Mouse (Mus musculus) lung, postnatal 0 days (tissue): ENCODE data around the gene Lama4. TPM values are rescaled to one million over a fixed set of nuclear protein-coding genes. Genes with fewer than 3 reads are reported as not detected.
A peak's percentile ranks its signal among the peaks of the same experiment; 100 is the strongest.

Experiments used
- ATAC-seq: fragments of 200-750 bp; cut with Nextera tagmentation; 2 replicates; pipeline ENCODE4 v1.8.0; 2017; ENCODE audit warnings: moderate library complexity
- DNase-seq: peaks from one replicate; pipeline ENCODE4 v3.0.0-alpha.2; 2016; ENCODE audit warnings: low spot score
- H3K27ac ChIP-seq: fragments of 300-500 bp; sonication (generic); 2 replicates; pipeline ENCODE4 v1.5.1; 2014; ENCODE audit warnings: antibody characterized with exemption, mild to moderate bottlenecking, low read length, mixed read lengths
- H3K27me3 ChIP-seq: fragments of 300-500 bp; sonication (generic); replicated peaks from 2 replicates; pipeline ENCODE4 v1.6.1; 2014; ENCODE audit warnings: low read length, mixed read lengths; ENCODE audit not compliant: insufficient read depth
- H3K36me3 ChIP-seq: fragments of 300-500 bp; sonication (generic); 2 replicates; pipeline ENCODE4 v1.6.1; 2014; ENCODE audit warnings: low read length, mixed read lengths; ENCODE audit not compliant: insufficient read depth
- H3K4me1 ChIP-seq: fragments of 300-500 bp; sonication (generic); 2 replicates; pipeline ENCODE4 v1.6.1; 2014; ENCODE audit warnings: antibody characterized with exemption, low read depth, low read length, mixed read lengths; ENCODE audit not compliant: insufficient read depth
- H3K4me2 ChIP-seq: fragments of 300-500 bp; sonication (generic); replicated peaks from 2 replicates; pipeline ENCODE4 v1.6.1; 2014; ENCODE audit warnings: low read depth, mild to moderate bottlenecking, low read length, moderate library complexity, mixed read lengths
- H3K4me3 ChIP-seq: fragments of 300-500 bp; sonication (generic); 2 replicates; pipeline ENCODE4 v1.5.1; 2014; ENCODE audit warnings: low read depth, low read length
- H3K9ac ChIP-seq: fragments of 300-500 bp; sonication (generic); replicated peaks from 2 replicates; pipeline ENCODE4 v1.6.1; 2014; ENCODE audit warnings: low read depth, mild to moderate bottlenecking
- H3K9me3 ChIP-seq: fragments of 300-500 bp; sonication (generic); 2 replicates; pipeline ENCODE4 v1.6.1; 2016; ENCODE audit warnings: low read length, mixed read lengths
- CTCF ChIP-seq: IDR thresholded peaks from 2 replicates; pipeline ENCODE4 v1.5.1; 2016; ENCODE audit warnings: antibody characterized with exemption, mild to moderate bottlenecking
- EP300 ChIP-seq: IDR thresholded peaks from 2 replicates; pipeline ENCODE4 v1.6.1; 2016; ENCODE audit warnings: antibody characterized with exemption, mild to moderate bottlenecking, control low read depth
- WGBS: fragments of 180-500 bp; shearing (Covaris S2); extraction: QIAGEN DNeasy Blood & Tissue Kit; methylation state at CpG from one replicate; pipeline ENCODE4 v1.1.7; 2014; 5-methylcytosine and 5-hydroxymethylcytosine counted together
- polyA plus RNA-seq: library from polyadenylated mRNA; unstranded; fragments of >200 nt; fragmentation: Nextera tagmentation; extraction: Ambion mirVana; gene quantifications from 2 replicates; pipeline ENCODE4 v1.2.1, GENCODE M21; 2015

Lama4 gene
- polyA plus RNA-seq, 1 experiment from 2014 or later, result 73.6 TPM

DNA sequence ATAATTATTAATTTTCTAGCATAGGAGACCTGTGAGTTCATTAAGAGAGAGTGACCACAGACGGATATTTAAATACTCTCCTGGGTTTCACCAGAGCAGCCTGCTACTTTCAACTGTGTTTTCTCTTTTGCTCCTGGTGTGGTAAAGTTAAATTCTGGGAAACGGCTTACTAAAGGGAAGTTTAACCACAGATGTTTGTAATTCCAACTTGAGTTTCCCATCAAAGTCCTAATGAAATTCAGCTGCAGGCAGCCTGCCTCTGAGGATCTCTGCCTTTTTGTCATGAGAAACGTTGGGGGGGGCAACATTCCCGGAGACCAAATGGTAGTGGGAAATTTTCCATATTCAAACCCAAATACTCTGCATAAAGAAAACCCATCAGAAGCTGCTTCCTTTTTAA is 7.7 kb downstream of the Lama4 start:
- DNase-seq, result no peak
- H3K9me3 ChIP-seq, result no peaks in the 10 kb centered on the region
- H3K27me3 ChIP-seq, result no peaks in the 10 kb centered on the region
- H3K4me2 ChIP-seq, result no peak overlapping the region
- no peak overlapping the region for H3K9ac ChIP-seq
- H3K4me1 ChIP-seq, result peaks cover 11% of the 10 kb centered on the region
- TF ChIP-seq CTCF (no peak), EP300 (no peak)
- H3K27ac ChIP-seq, result no peak overlapping the region
- 41% methylated on average over 4 of the region's 4 CpGs for WGBS
- ATAC-seq, result no peak
- H3K36me3 ChIP-seq, result no peaks in the 10 kb centered on the region
- H3K4me3 ChIP-seq, result no peak overlapping the region

DNA sequence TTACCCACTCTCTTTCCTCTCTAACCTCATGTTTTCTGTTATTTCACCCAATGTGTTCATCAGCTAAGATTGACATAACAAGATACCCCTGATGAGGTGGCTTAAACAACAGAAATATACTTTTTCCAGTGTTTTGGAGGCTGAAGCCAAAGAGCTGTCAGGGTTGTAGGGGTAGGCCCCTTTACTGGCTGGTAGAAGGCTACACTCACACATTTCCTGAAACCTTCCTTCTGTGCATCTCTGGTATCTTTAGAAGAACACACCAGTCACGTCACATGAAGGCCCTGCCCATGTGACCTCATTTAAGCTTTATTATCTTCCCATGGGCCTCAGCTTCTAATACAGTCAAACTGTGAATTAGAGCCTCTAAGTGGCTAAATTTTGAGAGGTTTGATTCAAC is 12.9 kb downstream of the Lama4 start:
- Histone ChIP-seq H3K4me1 (peaks cover 4% of the 10 kb centered on the region; the same call in 1 of the 2 replicates), H3K9ac (no peak overlapping the region), H3K27me3 (no peaks in the 10 kb centered on the region), H3K4me3 (no peak overlapping the region), H3K9me3 (no peaks in the 10 kb centered on the region), H3K27ac (no peak overlapping the region), H3K36me3 (no peaks in the 10 kb centered on the region), H3K4me2 (no peak overlapping the region)
- 45% methylated on average over 1 of the region's 1 CpGs for WGBS
- TF ChIP-seq CTCF, result no peak
- no peak for TF ChIP-seq EP300
- DNase-seq (no peak), ATAC-seq (no peak)

DNA sequence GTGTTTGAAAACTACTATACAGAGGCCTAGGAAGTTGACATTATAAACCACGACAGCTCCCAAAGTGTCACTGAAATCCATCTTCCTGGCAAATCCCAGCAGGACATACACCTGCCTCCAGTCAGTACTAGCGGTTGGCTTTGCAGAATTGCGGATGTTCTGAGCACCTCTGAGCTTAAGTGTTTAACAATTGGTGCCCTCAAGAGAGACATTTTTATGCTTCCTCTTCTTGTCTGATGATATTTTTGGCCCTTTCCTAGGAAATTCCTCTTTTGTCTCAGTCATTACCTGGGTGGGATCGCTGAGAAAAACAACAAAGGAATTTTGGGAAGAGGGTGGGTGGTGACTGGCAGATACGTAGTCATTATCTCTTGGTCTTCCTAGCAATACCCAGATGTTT is 14.4 kb downstream of the Lama4 start:
- Histone ChIP-seq H3K9me3 (no peaks in the 10 kb centered on the region), H3K4me3 (no peak overlapping the region), H3K4me2 (no peak overlapping the region), H3K27me3 (no peaks in the 10 kb centered on the region), H3K27ac (no peak overlapping the region), H3K4me1 (peaks cover 13% of the 10 kb centered on the region; the same call in 1 of the 2 replicates), H3K36me3 (no peaks in the 10 kb centered on the region), H3K9ac (no peak overlapping the region)
- WGBS, result 62% methylated on average over 5 of the region's 5 CpGs
- DNase-seq, result no peak
- ATAC-seq, result no peak
- TF ChIP-seq EP300 (no peak), CTCF (no peak)

GRCm38 (mm10) chr10:38980980-38981379 is 15.7 kb downstream of the Lama4 start:
- TF ChIP-seq CTCF, result no peak
- TF ChIP-seq EP300, result no peak
- no peak for DNase-seq
- no peaks in the 10 kb centered on the region for H3K27me3 ChIP-seq
- no peak for ATAC-seq
- no peaks in the 10 kb centered on the region for H3K36me3 ChIP-seq
- no peak overlapping the region for H3K4me2 ChIP-seq
- H3K27ac ChIP-seq, result no peak overlapping the region
- no peaks in the 10 kb centered on the region for H3K9me3 ChIP-seq
- H3K4me3 ChIP-seq, result no peak overlapping the region
- 26% methylated on average over 3 of the region's 3 CpGs for WGBS
- no peak overlapping the region for H3K9ac ChIP-seq
- H3K4me1 ChIP-seq, result peaks cover 13% of the 10 kb centered on the region; the same call in 1 of the 2 replicates

GRCm38 (mm10) chr10:38984358-38985075 is 19.2 kb downstream of the Lama4 start:
- Histone ChIP-seq H3K27me3 (no peaks in the 10 kb centered on the region), H3K4me3 (no peak overlapping the region), H3K36me3 (no peaks in the 10 kb centered on the region), H3K4me2 (no peak overlapping the region), H3K27ac (peak overlapping the region; percentile 52; the same call in 1 of the 2 replicates), H3K9ac (no peak overlapping the region), H3K4me1 (peaks cover 9% of the 10 kb centered on the region; the same call in 1 of the 2 replicates), H3K9me3 (no peaks in the 10 kb centered on the region)
- TF ChIP-seq CTCF, result no peak
- peak; percentile 66 for TF ChIP-seq EP300
- WGBS, result 17% methylated on average over 4 of the region's 4 CpGs
- ATAC-seq (peak; percentile 32), DNase-seq (peak; percentile 49)

DNA sequence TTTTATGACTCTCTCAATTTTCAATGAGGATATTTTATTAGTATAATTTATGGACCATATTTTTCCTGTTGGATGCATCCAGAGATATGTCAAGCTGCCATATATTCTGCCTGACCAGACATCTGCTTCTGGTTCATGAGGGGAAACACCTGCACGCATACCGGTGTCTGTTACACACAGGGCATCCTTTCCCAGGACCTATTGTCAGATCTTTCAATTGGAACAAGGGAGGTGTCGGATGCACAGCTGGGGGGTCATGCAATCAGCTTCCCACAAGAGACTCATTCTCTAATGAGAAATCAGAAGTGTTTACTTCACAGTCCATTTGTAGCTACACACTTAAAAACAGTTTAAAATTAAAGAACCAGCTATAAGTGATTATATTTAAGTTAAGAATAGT is 20.7 kb downstream of the Lama4 start:
- no peak overlapping the region for H3K27ac ChIP-seq
- no peak for DNase-seq
- H3K4me2 ChIP-seq, result no peak overlapping the region
- TF ChIP-seq CTCF (no peak), EP300 (no peak)
- no peaks in the 10 kb centered on the region for H3K9me3 ChIP-seq
- H3K9ac ChIP-seq, result no peak overlapping the region
- ATAC-seq, result peak; percentile 30; the same call in 1 of the 2 replicates
- 49% methylated on average over 3 of the region's 3 CpGs for WGBS
- no peaks in the 10 kb centered on the region for H3K36me3 ChIP-seq
- peaks cover 9% of the 10 kb centered on the region; the same call in 1 of the 2 replicates for H3K4me1 ChIP-seq
- no peak overlapping the region for H3K4me3 ChIP-seq
- H3K27me3 ChIP-seq, result no peaks in the 10 kb centered on the region
